Mouse (Mus musculus): ENCODE data around the gene Gm7694.

Gene Gm7694

GRCm38 (mm10) chr1:170306232-170306631 is at the start of gene Gm7694:
TSS of gene Gm7694 (minus strand) at chr1:170306332.
- DNase-seq (ENCODE audit: low read depth, low spot score): no peak

GRCm38 (mm10) chr1:170353335-170353734 is 47.2 kb upstream of the Gm7694 start:
- no peak for DNase-seq (ENCODE audit: low read depth, low spot score)

- DNase-seq (ENCODE audit: low read depth, low spot score): no peak
These were observed 44.9 kb upstream of the Gm7694 start for GRCm38 (mm10) chr1:170351080-170351479.

GRCm38 (mm10) chr1:170346266-170346665 is 40.1 kb upstream of the Gm7694 start:
- no peak for DNase-seq (ENCODE audit: low read depth, low spot score)

GRCm38 (mm10) chr1:170343906-170344305 is 37.8 kb upstream of the Gm7694 start:
- DNase-seq (ENCODE audit: low read depth, low spot score): no peak

GRCm38 (mm10) chr1:170343081-170343480 is 36.9 kb upstream of the Gm7694 start:
- no peak for DNase-seq (ENCODE audit: low read depth, low spot score)

GRCm38 (mm10) chr1:170339943-170340342 is 33.8 kb upstream of the Gm7694 start:
- no peak for DNase-seq (ENCODE audit: low read depth, low spot score)

GRCm38 (mm10) chr1:170332775-170333174 is 26.6 kb upstream of the Gm7694 start:
- no peak for DNase-seq (ENCODE audit: low read depth, low spot score)

GRCm38 (mm10) chr1:170331926-170332325 is 25.8 kb upstream of the Gm7694 start:
- DNase-seq (ENCODE audit: low read depth, low spot score): no peak

- no peak for DNase-seq (ENCODE audit: low read depth, low spot score)
These were observed 19.1 kb upstream of the Gm7694 start for GRCm38 (mm10) chr1:170325277-170325676.

- no peak for DNase-seq (ENCODE audit: low read depth, low spot score)
These were observed 18.2 kb upstream of the Gm7694 start for GRCm38 (mm10) chr1:170324312-170324711.

GRCm38 (mm10) chr1:170323001-170323400 is 16.9 kb upstream of the Gm7694 start:
- no peak for DNase-seq (ENCODE audit: low read depth, low spot score)

- no peak for DNase-seq (ENCODE audit: low read depth, low spot score)
These were observed 15.9 kb upstream of the Gm7694 start for GRCm38 (mm10) chr1:170322046-170322445.

- DNase-seq (ENCODE audit: low read depth, low spot score): no peak
These were observed 5.3 kb upstream of the Gm7694 start for GRCm38 (mm10) chr1:170311431-170311830.

- no peak for DNase-seq (ENCODE audit: low read depth, low spot score)
These were observed 2.4 kb upstream of the Gm7694 start, which contains the start of gene Spata46 for GRCm38 (mm10) chr1:170308503-170308902. TSS of gene Spata46 (plus strand) at chr1:170308803.

GRCm38 (mm10) chr1:170305002-170305401 is 1.1 kb downstream of the Gm7694 start:
- DNase-seq (ENCODE audit: low read depth, low spot score): no peak

GRCm38 (mm10) chr1:170303103-170303502 is 3.0 kb downstream of the Gm7694 start:
- no peak for DNase-seq (ENCODE audit: low read depth, low spot score)

GRCm38 (mm10) chr1:170302456-170302855 is 3.7 kb downstream of the Gm7694 start:
- DNase-seq (ENCODE audit: low read depth, low spot score): no peak

- no peak for DNase-seq (ENCODE audit: low read depth, low spot score)
These were observed 4.4 kb downstream of the Gm7694 start for GRCm38 (mm10) chr1:170301686-170302085.

- no peak for DNase-seq (ENCODE audit: low read depth, low spot score)
These were observed 6.6 kb downstream of the Gm7694 start for GRCm38 (mm10) chr1:170299496-170299895.

- DNase-seq (ENCODE audit: low read depth, low spot score): no peak
These were observed 11.2 kb downstream of the Gm7694 start for GRCm38 (mm10) chr1:170294786-170295570.

GRCm38 (mm10) chr1:170293257-170293656 is 12.9 kb downstream of the Gm7694 start:
- DNase-seq (ENCODE audit: low read depth, low spot score): no peak

- no peak for DNase-seq (ENCODE audit: low read depth, low spot score)
These were observed 13.7 kb downstream of the Gm7694 start for GRCm38 (mm10) chr1:170292239-170292951.
